Mouse (Mus musculus) small intestine, adult 10 weeks (tissue): ENCODE results near the gene Birc3. TPM values are rescaled to one million over a fixed set of nuclear protein-coding genes. Genes with fewer than 3 reads are reported as not detected.

Experiments
- polyA plus RNA-seq: library from polyadenylated mRNA; stranded (reverse); fragments of 350-450 nt; fragmentation: Illumina TruSeq; extraction: RNeasy Lipid Tissue Mini Kit (QIAGEN cat#74804); gene quantifications from one replicate; pipeline ENCODE4 v1.2.3, GENCODE M21; 2014; ENCODE audit warnings: low replicate concordance

Gene Birc3
- polyA plus RNA-seq: 65.3 TPM

DNA sequence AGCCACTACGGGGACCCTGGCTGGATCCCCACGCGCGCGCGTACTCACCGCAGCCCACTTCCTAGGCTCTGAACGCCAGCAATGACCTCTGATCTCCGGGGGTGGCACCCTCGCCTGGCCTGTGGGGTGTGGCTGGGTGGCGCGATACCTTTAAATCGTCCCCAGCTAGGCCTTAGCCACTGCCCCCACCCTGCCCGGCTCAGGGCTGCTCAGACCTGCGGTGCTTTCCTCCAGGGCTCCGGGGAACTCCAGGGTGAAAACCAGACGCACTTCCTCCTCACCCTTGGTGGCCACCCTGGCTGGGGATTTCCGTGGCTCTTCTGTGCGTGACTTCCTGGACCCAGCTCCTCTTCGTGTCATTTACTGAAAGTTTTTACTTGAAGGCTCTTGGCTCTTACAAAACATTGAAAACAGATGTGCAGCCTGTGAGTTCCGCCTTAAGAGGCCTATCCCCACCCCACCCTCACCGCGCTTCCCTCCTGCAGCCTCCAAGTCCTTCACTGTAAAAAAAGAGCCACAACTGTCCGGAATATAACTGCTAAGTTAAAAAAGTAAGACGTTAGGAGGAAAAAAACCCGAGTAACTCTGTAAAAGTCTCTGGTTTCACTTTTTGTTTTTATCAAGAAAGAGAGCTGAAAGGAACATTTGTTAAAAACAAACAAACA lies at the start of gene Birc3:
TSS of gene Birc3 (minus strand) at position 412 of the 665 bp plus-strand sequence.

DNA sequence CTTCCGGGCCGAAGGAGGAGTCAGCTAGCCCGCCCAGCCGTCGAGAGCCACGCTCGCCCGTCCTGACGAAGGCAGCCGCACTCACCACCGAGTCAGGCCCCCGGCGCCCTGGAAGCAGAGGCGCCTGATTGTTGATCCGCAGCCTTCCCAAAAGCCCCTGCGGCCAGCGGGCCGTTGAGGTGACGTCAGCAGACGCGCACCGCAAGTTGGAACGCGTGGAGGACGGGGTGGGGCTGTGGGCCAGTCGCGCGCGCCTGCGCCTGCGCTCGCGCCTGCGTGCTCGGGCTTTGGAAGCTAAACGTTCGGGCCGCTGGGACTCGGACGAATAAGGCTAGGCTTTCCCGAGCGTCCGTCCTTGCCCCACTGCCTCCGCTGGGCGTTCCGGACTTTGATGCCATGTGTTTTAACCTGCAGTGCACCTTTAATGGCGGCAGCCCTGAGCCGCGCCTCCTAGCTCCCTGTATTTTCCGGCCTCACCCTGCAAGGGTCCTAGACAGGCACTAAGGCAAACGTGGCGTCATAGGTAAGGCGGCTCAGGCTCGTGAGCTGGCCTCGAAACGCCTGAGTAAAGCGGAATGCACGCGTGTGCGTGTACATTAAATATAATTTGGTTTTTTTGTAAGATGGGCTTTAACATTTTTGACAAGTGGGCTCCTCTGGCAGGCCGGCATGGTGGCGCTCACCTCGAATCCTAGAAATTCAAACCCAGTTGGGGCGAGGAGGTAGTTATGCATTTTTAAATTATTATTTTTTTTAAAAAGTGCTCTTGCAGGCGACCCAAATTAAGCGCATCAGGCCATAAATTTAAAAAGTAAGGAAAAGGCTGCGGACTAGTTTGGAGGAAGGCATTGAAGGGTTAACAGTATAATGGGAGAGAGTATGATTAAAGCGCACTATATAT lies 35.8 kb downstream of the Birc3 start, which contains the start of gene Birc2:
TSS of gene Birc2 (minus strand) at position 160 of the 901 bp plus-strand sequence.

Other genes starting within 250 kb of the Birc3 start
- gene Mmp20, start 245.0 kb downstream of the Birc3 start, polyA plus RNA-seq: 0.89 TPM
- gene Mmp7, start 181.1 kb downstream of the Birc3 start, polyA plus RNA-seq: 78.9 TPM
- gene Tmem123, start 109.1 kb downstream of the Birc3 start, polyA plus RNA-seq: 90.8 TPM
- gene Birc2, start 36.1 kb downstream of the Birc3 start, polyA plus RNA-seq: 111 TPM
- 56.5 TPM for gene Yap1, start 131.4 kb upstream of the Birc3 start, polyA plus RNA-seq
- 2.8 TPM for gene Cfap300, start 169.6 kb upstream of the Birc3 start, polyA plus RNA-seq